Mouse (Mus musculus) forebrain, embryonic 10.5 days (tissue): ENCODE results near the gene Nod2. TPM values are rescaled to one million over a fixed set of nuclear protein-coding genes. Genes with fewer than 3 reads are reported as not detected.

ENCODE experiments used
- DNase-seq: peaks from one replicate; pipeline ENCODE4 v3.0.0-alpha.2; 2017; ENCODE audit warnings: low spot score; ENCODE audit errors: extremely low spot score
- H3K27ac ChIP-seq: fragments of 300-500 bp; sonication (generic); 2 replicates; pipeline ENCODE4 v1.5.1; 2016; ENCODE audit warnings: mild to moderate bottlenecking
- H3K27me3 ChIP-seq: fragments of 300-500 bp; sonication (generic); 2 replicates; pipeline ENCODE4 v1.6.1; 2016; ENCODE audit warnings: mild to moderate bottlenecking; ENCODE audit not compliant: poor library complexity, severe bottlenecking
- H3K36me3 ChIP-seq: fragments of 300-500 bp; sonication (generic); replicated peaks from 2 replicates; pipeline ENCODE4 v1.6.1; 2016; ENCODE audit warnings: mild to moderate bottlenecking, moderate library complexity
- H3K4me1 ChIP-seq: fragments of 300-500 bp; sonication (generic); 2 replicates; pipeline ENCODE4 v1.6.1; 2016
- H3K4me3 ChIP-seq: fragments of 300-500 bp; sonication (generic); 2 replicates; pipeline ENCODE4 v1.5.1; 2016; ENCODE audit warnings: mild to moderate bottlenecking, moderate library complexity
- H3K9me3 ChIP-seq: fragments of 300-500 bp; sonication (generic); 2 replicates; pipeline ENCODE4 v1.6.1; 2016; ENCODE audit warnings: mild to moderate bottlenecking, moderate library complexity
- WGBS: fragments of 180-500 bp; shearing (Covaris S2); methylation state at CpG from one replicate; pipeline ENCODE4 v1.1.7; 2016; 5-methylcytosine and 5-hydroxymethylcytosine counted together
- polyA plus RNA-seq: library from polyadenylated mRNA; unstranded; fragments of >200 nt; fragmentation: Nextera tagmentation; extraction: Ambion mirVana; gene quantifications from 2 replicates; pipeline ENCODE4 v1.2.1, GENCODE M21; 2016

Nod2 gene
- polyA plus RNA-seq, 1 experiment from 2014 or later = 0.07 TPM

DNA sequence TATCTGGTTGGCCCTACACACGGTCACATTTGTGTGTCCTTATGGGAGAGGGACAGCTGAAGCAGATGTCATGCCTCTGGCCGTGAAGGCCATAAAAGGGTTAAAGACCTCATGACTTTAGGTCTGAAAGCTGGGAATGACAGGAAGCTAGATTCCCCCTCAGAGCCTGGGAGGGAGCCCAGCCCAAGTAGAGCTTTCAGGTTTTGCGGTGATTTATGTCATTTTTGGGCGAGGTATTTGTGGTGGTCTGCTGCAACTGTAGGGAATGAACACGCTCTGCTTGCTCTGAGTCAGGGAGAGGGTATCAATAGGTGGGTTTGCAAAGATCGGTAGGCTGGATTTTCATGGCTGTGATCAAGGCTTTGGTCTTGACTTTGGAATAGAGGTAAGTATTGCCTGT, 42.8 kb downstream of the Nod2 start:
- H3K4me3 ChIP-seq = no peak overlapping the region
- no peaks in the 10 kb centered on the region for H3K9me3 ChIP-seq
- no peak for DNase-seq
- 0 out of 2 replicates have a peak, but pooled peaks cover under 1% of the 10 kb centered on the region for H3K27me3 ChIP-seq
- H3K27ac ChIP-seq = no peak overlapping the region
- no peaks in the 10 kb centered on the region for H3K36me3 ChIP-seq
- WGBS = 85% methylated on average over 6 of the region's 6 CpGs
- H3K4me1 ChIP-seq = no peaks in the 10 kb centered on the region

DNA sequence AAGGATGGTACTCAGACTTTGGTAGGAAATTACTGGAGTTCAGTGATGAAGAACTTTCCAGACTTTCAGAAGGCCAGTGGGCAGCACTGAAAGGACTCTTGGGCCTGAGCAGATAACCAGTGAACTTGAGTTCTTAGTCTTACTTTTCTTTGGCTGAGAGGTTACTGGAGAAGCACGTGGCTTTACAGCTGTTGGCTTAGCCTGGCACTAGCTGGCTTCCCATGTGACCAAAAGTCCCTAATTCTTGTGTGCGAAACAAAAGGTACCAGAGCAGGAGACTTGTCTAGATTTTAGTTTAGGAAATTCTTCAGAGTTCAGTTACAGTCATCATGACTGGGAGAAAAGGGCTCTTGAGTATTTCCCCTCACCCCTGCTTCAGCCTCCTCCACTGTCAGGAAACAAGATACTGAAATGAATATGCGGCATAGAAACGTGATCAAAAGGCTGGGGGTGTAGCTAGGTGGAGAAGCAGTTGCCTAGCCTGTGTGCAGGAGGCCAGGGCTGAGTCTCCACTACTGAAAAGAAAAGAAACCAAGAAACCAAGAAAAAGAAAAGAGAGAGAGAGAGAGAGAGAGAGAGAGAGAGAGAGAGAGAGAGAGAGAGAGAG, 44.3 kb downstream of the Nod2 start:
- no peak for DNase-seq
- no peak overlapping the region for H3K4me3 ChIP-seq
- WGBS = 63% methylated on average over 4 of the region's 4 CpGs
- no peaks in the 10 kb centered on the region for H3K9me3 ChIP-seq
- H3K4me1 ChIP-seq = peaks cover 6% of the 10 kb centered on the region; the same call in 1 of the 2 replicates
- no peak overlapping the region for H3K27ac ChIP-seq
- H3K36me3 ChIP-seq = no peaks in the 10 kb centered on the region
- peaks cover 8% of the 10 kb centered on the region; the same call in 1 of the 2 replicates for H3K27me3 ChIP-seq

- no peak overlapping the region for H3K27ac ChIP-seq
- no peak overlapping the region for H3K4me3 ChIP-seq
- no peaks in the 10 kb centered on the region for H3K36me3 ChIP-seq
- peaks cover 8% of the 10 kb centered on the region; the same call in 1 of the 2 replicates for H3K27me3 ChIP-seq
- no peaks in the 10 kb centered on the region for H3K9me3 ChIP-seq
- WGBS = 65% methylated on average over 7 of the region's 7 CpGs
- no peak for DNase-seq
- peaks cover 6% of the 10 kb centered on the region; the same call in 1 of the 2 replicates for H3K4me1 ChIP-seq
Measured at GRCm38 (mm10) chr8:88691961-88692360, 44.8 kb downstream of the Nod2 start.

- no peak for DNase-seq
- Histone ChIP-seq H3K36me3 (no peaks in the 10 kb centered on the region), H3K27me3 (peaks cover 8% of the 10 kb centered on the region; the same call in 1 of the 2 replicates), H3K4me1 (peaks cover 13% of the 10 kb centered on the region), H3K27ac (no peak overlapping the region), H3K4me3 (no peak overlapping the region), H3K9me3 (no peaks in the 10 kb centered on the region)
- 84% methylated on average over 6 of the region's 6 CpGs for WGBS
Measured at GRCm38 (mm10) chr8:88692866-88693265, 45.8 kb downstream of the Nod2 start.

- H3K36me3 ChIP-seq = no peaks in the 10 kb centered on the region
- peaks cover 8% of the 10 kb centered on the region; the same call in 1 of the 2 replicates for H3K27me3 ChIP-seq
- H3K27ac ChIP-seq = no peak overlapping the region
- no peaks in the 10 kb centered on the region for H3K9me3 ChIP-seq
- no peak overlapping the region for H3K4me3 ChIP-seq
- H3K4me1 ChIP-seq = peaks cover 16% of the 10 kb centered on the region
- WGBS = 86% methylated on average over 4 of the region's 4 CpGs
- DNase-seq = no peak
Measured at GRCm38 (mm10) chr8:88693376-88693775, 46.3 kb downstream of the Nod2 start.

GRCm38 (mm10) chr8:88694291-88694690, 47.2 kb downstream of the Nod2 start:
- Histone ChIP-seq H3K4me1 (peaks cover 16% of the 10 kb centered on the region), H3K27ac (no peak overlapping the region), H3K4me3 (no peak overlapping the region), H3K9me3 (no peaks in the 10 kb centered on the region), H3K27me3 (peaks cover 8% of the 10 kb centered on the region; the same call in 1 of the 2 replicates), H3K36me3 (no peaks in the 10 kb centered on the region)
- DNase-seq = no peak
- 67% methylated on average over 7 of the region's 7 CpGs for WGBS

GRCm38 (mm10) chr8:88696228-88696627, 49.1 kb downstream of the Nod2 start:
- Histone ChIP-seq H3K27me3 (peaks cover 8% of the 10 kb centered on the region; the same call in 1 of the 2 replicates), H3K36me3 (no peaks in the 10 kb centered on the region), H3K9me3 (no peaks in the 10 kb centered on the region), H3K27ac (no peak overlapping the region), H3K4me3 (peak overlapping the region; percentile 90), H3K4me1 (peaks cover 16% of the 10 kb centered on the region)
- WGBS = 25% methylated on average over 7 of the region's 7 CpGs
- DNase-seq = no peak

- WGBS = under 1% methylated on average over 80 of the region's 80 CpGs
- peak; percentile 100 for DNase-seq
- peaks cover 8% of the 10 kb centered on the region; the same call in 1 of the 2 replicates for H3K27me3 ChIP-seq
- peak within 1 kb of the TSS; percentile 89 for H3K27ac ChIP-seq
- H3K4me1 ChIP-seq = peaks cover 16% of the 10 kb centered on the region
- peak within 1 kb of the TSS; percentile 90 for H3K4me3 ChIP-seq
- no peaks in the 10 kb centered on the region for H3K36me3 ChIP-seq
- no peaks in the 10 kb centered on the region for H3K9me3 ChIP-seq
Measured at GRCm38 (mm10) chr8:88696721-88697641, 49.9 kb downstream of the Nod2 start, which contains the start of gene Cyld. Gene Cyld, plus strand, starts transcription at chr8:88697028.

GRCm38 (mm10) chr8:88697642-88698031, 50.5 kb downstream of the Nod2 start:
- WGBS = 22% methylated on average over 4 of the region's 4 CpGs
- Histone ChIP-seq H3K4me3 (peak overlapping the region; percentile 90), H3K27ac (peak overlapping the region; percentile 89), H3K36me3 (no peaks in the 10 kb centered on the region), H3K9me3 (no peaks in the 10 kb centered on the region), H3K27me3 (peaks cover 8% of the 10 kb centered on the region; the same call in 1 of the 2 replicates), H3K4me1 (peaks cover 16% of the 10 kb centered on the region)
- no peak for DNase-seq

DNA sequence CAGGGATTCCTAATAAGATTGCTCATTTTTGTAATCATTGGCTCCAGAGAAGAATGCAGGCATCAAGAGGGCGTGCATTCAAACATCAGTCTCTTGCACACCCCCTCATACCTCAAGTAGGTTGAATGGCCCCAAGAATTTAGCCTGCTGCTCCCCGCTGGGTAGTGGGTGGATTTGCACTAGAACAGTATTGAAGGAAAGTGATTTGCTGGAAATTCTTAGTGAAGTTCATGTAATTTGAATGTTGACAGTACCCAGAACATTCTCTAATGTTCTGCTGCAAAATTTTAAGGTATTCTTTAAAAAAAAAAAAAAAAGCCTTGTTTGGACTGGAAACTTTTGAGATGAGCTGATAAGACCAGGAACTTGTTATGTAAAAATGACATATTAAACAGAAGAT, 50.9 kb downstream of the Nod2 start:
- Histone ChIP-seq H3K27me3 (peaks cover 8% of the 10 kb centered on the region; the same call in 1 of the 2 replicates), H3K4me3 (peak overlapping the region; percentile 90), H3K9me3 (no peaks in the 10 kb centered on the region), H3K36me3 (no peaks in the 10 kb centered on the region), H3K27ac (no peak overlapping the region), H3K4me1 (peaks cover 16% of the 10 kb centered on the region)
- DNase-seq = no peak
- WGBS = 36% methylated on average over 2 of the region's 2 CpGs

GRCm38 (mm10) chr8:88701611-88702010, 54.5 kb downstream of the Nod2 start:
- no peak overlapping the region for H3K4me3 ChIP-seq
- peaks cover 10% of the 10 kb centered on the region for H3K4me1 ChIP-seq
- no peaks in the 10 kb centered on the region for H3K36me3 ChIP-seq
- WGBS = 38% methylated on average over 2 of the region's 2 CpGs
- H3K9me3 ChIP-seq = no peaks in the 10 kb centered on the region
- DNase-seq = no peak
- no peak overlapping the region for H3K27ac ChIP-seq
- no peaks in the 10 kb centered on the region for H3K27me3 ChIP-seq

- 88% methylated on average over 3 of the region's 3 CpGs for WGBS
- no peak for DNase-seq
- H3K4me1 ChIP-seq = peaks cover 3% of the 10 kb centered on the region
- no peak overlapping the region for H3K4me3 ChIP-seq
- no peak overlapping the region for H3K27ac ChIP-seq
- H3K27me3 ChIP-seq = no peaks in the 10 kb centered on the region
- H3K9me3 ChIP-seq = no peaks in the 10 kb centered on the region
- H3K36me3 ChIP-seq = no peaks in the 10 kb centered on the region
Measured at GRCm38 (mm10) chr8:88702816-88703215, 55.7 kb downstream of the Nod2 start.
